Mouse (Mus musculus): ENCODE data around the gene Dmrtc2. TPM values are rescaled to one million over a fixed set of nuclear protein-coding genes. Genes with fewer than 3 reads are reported as not detected.

The Dmrtc2 gene
- polyA plus RNA-seq, 1 experiment from 2014 or later: not detected

GRCm38 (mm10) chr7:24883896-24884692, 14.2 kb downstream of the Dmrtc2 start, which contains the start of gene Rps19:
Rps19 (plus strand) TSS chr7:24884371.
- DNase-seq (ENCODE audit: low spot score): peak; percentile 99
- Histone ChIP-seq H3K36me3 (ENCODE audit: control insufficient read depth, insufficient read depth, low read length) (peaks cover 12% of the 10 kb centered on the region), H3K9ac (ENCODE audit: low read length) (peak within 1 kb of the TSS; percentile 100), H3K27ac (ENCODE audit: low read depth, low read length) (peak within 1 kb of the TSS; percentile 80), H3K9me3 (ENCODE audit: control insufficient read depth, low read length) (no peaks in the 10 kb centered on the region), H3K4me1 (ENCODE audit: control insufficient read depth, insufficient read depth, low read length) (peaks cover 15% of the 10 kb centered on the region), H3K4me2 (ENCODE audit: low read depth) (peak within 1 kb of the TSS; percentile 83), H3K27me3 (ENCODE audit: control insufficient read depth, insufficient read depth, low read length) (no peaks in the 10 kb centered on the region), H3K4me3 (ENCODE audit: low read depth, low read length) (peak within 1 kb of the TSS; percentile 97)
- WGBS: under 1% methylated on average over 56 of the region's 57 CpGs
- peak; percentile 88 for ATAC-seq (ENCODE audit: insufficient read depth, low FRiP score, low TSS enrichment)

- H3K27ac ChIP-seq (ENCODE audit: low read depth, low read length): peak overlapping the region; percentile 80
- no peaks in the 10 kb centered on the region for H3K27me3 ChIP-seq (ENCODE audit: control insufficient read depth, insufficient read depth, low read length)
- WGBS: under 1% methylated on average over 47 of the region's 47 CpGs
- H3K9me3 ChIP-seq (ENCODE audit: control insufficient read depth, low read length): no peaks in the 10 kb centered on the region
- DNase-seq (ENCODE audit: low spot score): no peak
- peaks cover 15% of the 10 kb centered on the region for H3K4me1 ChIP-seq (ENCODE audit: control insufficient read depth, insufficient read depth, low read length)
- H3K4me2 ChIP-seq (ENCODE audit: low read depth): peak overlapping the region; percentile 83
- H3K4me3 ChIP-seq (ENCODE audit: low read depth, low read length): peak overlapping the region; percentile 97
- peaks cover 14% of the 10 kb centered on the region for H3K36me3 ChIP-seq (ENCODE audit: control insufficient read depth, insufficient read depth, low read length)
- peak; percentile 7 for ATAC-seq (ENCODE audit: insufficient read depth, low FRiP score, low TSS enrichment)
- peak overlapping the region; percentile 100 for H3K9ac ChIP-seq (ENCODE audit: low read length)
Measured at GRCm38 (mm10) chr7:24884693-24885291, 14.9 kb downstream of the Dmrtc2 start.

- peak overlapping the region; percentile 83 for H3K4me2 ChIP-seq (ENCODE audit: low read depth)
- H3K4me3 ChIP-seq (ENCODE audit: low read depth, low read length): peak overlapping the region; percentile 97
- peak overlapping the region; percentile 100 for H3K9ac ChIP-seq (ENCODE audit: low read length)
- no peaks in the 10 kb centered on the region for H3K9me3 ChIP-seq (ENCODE audit: control insufficient read depth, low read length)
- H3K36me3 ChIP-seq (ENCODE audit: control insufficient read depth, insufficient read depth, low read length): peaks cover 14% of the 10 kb centered on the region
- H3K27ac ChIP-seq (ENCODE audit: low read depth, low read length): no peak overlapping the region; the same call in 1 of the 2 replicates
- no peaks in the 10 kb centered on the region for H3K27me3 ChIP-seq (ENCODE audit: control insufficient read depth, insufficient read depth, low read length)
- peaks cover 15% of the 10 kb centered on the region for H3K4me1 ChIP-seq (ENCODE audit: control insufficient read depth, insufficient read depth, low read length)
- DNase-seq (ENCODE audit: low spot score) (no peak), ATAC-seq (ENCODE audit: insufficient read depth, low FRiP score, low TSS enrichment) (no peak)
- 51% methylated on average over 12 of the region's 12 CpGs for WGBS
Measured at GRCm38 (mm10) chr7:24885468-24886307, 15.8 kb downstream of the Dmrtc2 start.

- H3K36me3 ChIP-seq (ENCODE audit: control insufficient read depth, insufficient read depth, low read length): peaks cover 14% of the 10 kb centered on the region
Measured at GRCm38 (mm10) chr7:24886308-24886633, 16.4 kb downstream of the Dmrtc2 start.

GRCm38 (mm10) chr7:24887096-24887495, 17.2 kb downstream of the Dmrtc2 start:
- H3K4me1 ChIP-seq (ENCODE audit: control insufficient read depth, insufficient read depth, low read length): peaks cover 15% of the 10 kb centered on the region
- no peak overlapping the region for H3K27ac ChIP-seq (ENCODE audit: low read depth, low read length)
- peaks cover 14% of the 10 kb centered on the region for H3K36me3 ChIP-seq (ENCODE audit: control insufficient read depth, insufficient read depth, low read length)
- no peak for DNase-seq (ENCODE audit: low spot score)
- H3K27me3 ChIP-seq (ENCODE audit: control insufficient read depth, insufficient read depth, low read length): no peaks in the 10 kb centered on the region
- H3K9me3 ChIP-seq (ENCODE audit: control insufficient read depth, low read length): no peaks in the 10 kb centered on the region
- H3K4me3 ChIP-seq (ENCODE audit: low read depth, low read length): no peak overlapping the region
- no peak for ATAC-seq (ENCODE audit: insufficient read depth, low FRiP score, low TSS enrichment)
- H3K9ac ChIP-seq (ENCODE audit: low read length): no peak overlapping the region; the same call in 1 of the 2 replicates
- H3K4me2 ChIP-seq (ENCODE audit: low read depth): no peak overlapping the region
- WGBS: 82% methylated on average over 4 of the region's 4 CpGs

More at GRCm38 (mm10) chr7:24886308-24886633, 16.4 kb downstream of the Dmrtc2 start:
- no peak overlapping the region for H3K27ac ChIP-seq (ENCODE audit: low read depth, low read length)
- peaks cover 15% of the 10 kb centered on the region for H3K4me1 ChIP-seq (ENCODE audit: control insufficient read depth, insufficient read depth, low read length)
- H3K4me3 ChIP-seq (ENCODE audit: low read depth, low read length): peak overlapping the region; percentile 97
- peak overlapping the region; percentile 83 for H3K4me2 ChIP-seq (ENCODE audit: low read depth)
- peak overlapping the region; percentile 100 for H3K9ac ChIP-seq (ENCODE audit: low read length)
- H3K27me3 ChIP-seq (ENCODE audit: control insufficient read depth, insufficient read depth, low read length): no peaks in the 10 kb centered on the region
- ATAC-seq (ENCODE audit: insufficient read depth, low FRiP score, low TSS enrichment) (no peak), DNase-seq (ENCODE audit: low spot score) (no peak)
- WGBS: 74% methylated on average over 4 of the region's 4 CpGs
- no peaks in the 10 kb centered on the region for H3K9me3 ChIP-seq (ENCODE audit: control insufficient read depth, low read length)

- H3K36me3 ChIP-seq (ENCODE audit: control insufficient read depth, insufficient read depth, low read length): peaks cover 14% of the 10 kb centered on the region
Measured at GRCm38 (mm10) chr7:24889431-24890220, 19.8 kb downstream of the Dmrtc2 start.

GRCm38 (mm10) chr7:24890281-24891216, 20.7 kb downstream of the Dmrtc2 start:
- Histone ChIP-seq H3K9me3 (ENCODE audit: control insufficient read depth, low read length) (no peaks in the 10 kb centered on the region), H3K27ac (ENCODE audit: low read depth, low read length) (no peak overlapping the region), H3K4me3 (ENCODE audit: low read depth, low read length) (no peak overlapping the region), H3K27me3 (ENCODE audit: control insufficient read depth, insufficient read depth, low read length) (no peaks in the 10 kb centered on the region), H3K36me3 (ENCODE audit: control insufficient read depth, insufficient read depth, low read length) (peaks cover 14% of the 10 kb centered on the region), H3K4me2 (ENCODE audit: low read depth) (no peak overlapping the region), H3K4me1 (ENCODE audit: control insufficient read depth, insufficient read depth, low read length) (peaks cover 11% of the 10 kb centered on the region), H3K9ac (ENCODE audit: low read length) (no peak overlapping the region)
- WGBS: 36% methylated on average over 10 of the region's 10 CpGs
- peak; percentile 29; the same call in 1 of the 2 replicates for ATAC-seq (ENCODE audit: insufficient read depth, low FRiP score, low TSS enrichment)
- peak; percentile 80 for DNase-seq (ENCODE audit: low spot score)

More at GRCm38 (mm10) chr7:24889431-24890220, 19.8 kb downstream of the Dmrtc2 start:
- WGBS: 86% methylated on average over 6 of the region's 6 CpGs
- Histone ChIP-seq H3K4me1 (ENCODE audit: control insufficient read depth, insufficient read depth, low read length) (peaks cover 15% of the 10 kb centered on the region), H3K27me3 (ENCODE audit: control insufficient read depth, insufficient read depth, low read length) (no peaks in the 10 kb centered on the region), H3K9me3 (ENCODE audit: control insufficient read depth, low read length) (no peaks in the 10 kb centered on the region), H3K4me3 (ENCODE audit: low read depth, low read length) (no peak overlapping the region), H3K27ac (ENCODE audit: low read depth, low read length) (no peak overlapping the region), H3K9ac (ENCODE audit: low read length) (no peak overlapping the region), H3K4me2 (ENCODE audit: low read depth) (no peak overlapping the region)
- DNase-seq (ENCODE audit: low spot score): no peak
- ATAC-seq (ENCODE audit: insufficient read depth, low FRiP score, low TSS enrichment): no peak
